Mouse (Mus musculus) hindbrain, embryonic 16.5 days (tissue): Measurements from ENCODE around the gene 1110032A03Rik. TPM values are rescaled to one million over a fixed set of nuclear protein-coding genes. Genes with fewer than 3 reads are reported as not detected.

Experiments
- ATAC-seq: fragments of 200-750 bp; cut with Nextera tagmentation; 2 replicates; pipeline ENCODE4 v1.8.0; 2017; ENCODE audit warnings: moderate TSS enrichment, moderate library complexity
- H3K27ac ChIP-seq: fragments of 300-500 bp; sonication (generic); 2 replicates; pipeline ENCODE4 v1.5.1; 2014; ENCODE audit warnings: low read depth, mild to moderate bottlenecking, control low read depth, low read length, moderate library complexity
- H3K27me3 ChIP-seq: fragments of 300-500 bp; sonication (generic); replicated peaks from 2 replicates; pipeline ENCODE4 v1.6.1; 2014; ENCODE audit warnings: low read length; ENCODE audit not compliant: control insufficient read depth, insufficient read depth
- H3K36me3 ChIP-seq: fragments of 300-500 bp; sonication (generic); 2 replicates; pipeline ENCODE4 v1.6.1; 2014; ENCODE audit warnings: mild to moderate bottlenecking, low read length, moderate library complexity, mixed read lengths; ENCODE audit not compliant: control insufficient read depth, insufficient read depth
- H3K4me1 ChIP-seq: fragments of 300-500 bp; sonication (generic); 2 replicates; pipeline ENCODE4 v1.6.1; 2014; ENCODE audit warnings: low read depth, low read length; ENCODE audit not compliant: control insufficient read depth, insufficient read depth
- H3K4me2 ChIP-seq: fragments of 300-500 bp; sonication (generic); 2 replicates; pipeline ENCODE4 v1.6.1; 2014; ENCODE audit warnings: mild to moderate bottlenecking, low read length, control low read depth, moderate library complexity
- H3K4me3 ChIP-seq: fragments of 300-500 bp; sonication (generic); 2 replicates; pipeline ENCODE4 v1.5.1; 2014; ENCODE audit warnings: mild to moderate bottlenecking, low read length, control low read depth, moderate library complexity
- H3K9ac ChIP-seq: fragments of 300-500 bp; sonication (generic); 2 replicates; pipeline ENCODE4 v1.6.1; 2014; ENCODE audit warnings: low read depth, mild to moderate bottlenecking, control low read depth, low read length, moderate library complexity
- H3K9me3 ChIP-seq: fragments of 300-500 bp; sonication (generic); 2 replicates; pipeline ENCODE4 v1.6.1; 2014; ENCODE audit warnings: mild to moderate bottlenecking, low read length, moderate library complexity; ENCODE audit not compliant: control insufficient read depth
- WGBS: fragments of 180-500 bp; shearing (Covaris S2); extraction: QIAGEN DNeasy Blood & Tissue Kit; methylation state at CpG from one replicate; pipeline ENCODE4 v1.1.7; 2014; 5-methylcytosine and 5-hydroxymethylcytosine counted together
- polyA plus RNA-seq: library from polyadenylated mRNA; unstranded; fragments of >200 nt; fragmentation: Nextera tagmentation; extraction: Ambion mirVana; gene quantifications from 2 replicates; pipeline ENCODE4 v1.2.1, GENCODE M21; 2015

The 1110032A03Rik gene
- polyA plus RNA-seq, 1 experiment from 2014 or later = 61.7 TPM

DNA sequence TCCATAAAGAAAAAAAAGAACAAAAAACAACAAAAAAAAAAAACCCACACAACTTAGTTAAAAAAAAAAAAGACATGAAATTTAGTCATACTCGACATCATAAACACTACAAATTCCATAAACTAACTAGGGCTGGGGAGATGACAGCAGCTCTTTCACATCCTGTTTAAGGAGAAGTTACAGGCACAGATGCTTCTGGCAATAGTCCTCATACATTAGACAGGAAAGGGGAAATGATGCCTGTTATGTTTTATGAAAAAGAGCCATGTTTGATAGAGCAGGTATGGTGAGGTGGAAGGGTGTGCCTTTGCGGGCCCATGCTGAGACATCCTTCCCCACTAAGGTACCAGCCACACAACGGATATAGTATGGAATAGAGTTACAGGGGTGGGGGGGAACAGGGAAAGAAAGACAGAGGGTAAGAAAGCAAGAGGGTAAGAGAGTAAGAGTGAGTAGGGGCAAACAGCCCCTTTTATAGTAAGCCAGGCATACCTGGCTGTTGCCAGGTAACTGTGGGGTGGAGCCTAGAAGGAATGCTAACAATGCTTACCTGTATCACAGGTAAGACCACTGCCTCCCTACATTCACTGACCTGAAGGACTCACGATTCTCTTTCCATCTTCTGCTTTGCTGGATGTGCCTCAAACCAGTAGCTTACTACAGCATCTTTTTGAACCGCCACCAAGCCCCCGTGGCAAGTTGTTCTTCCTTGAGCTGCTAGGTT, 13.6 kb downstream of the 1110032A03Rik start:
- WGBS = 64% methylated on average over 6 of the region's 6 CpGs
- Histone ChIP-seq H3K27ac (no peak overlapping the region), H3K9ac (no peak overlapping the region), H3K36me3 (no peaks in the 10 kb centered on the region), H3K9me3 (no peaks in the 10 kb centered on the region), H3K4me1 (no peaks in the 10 kb centered on the region; the same call in 1 of the 2 replicates), H3K4me3 (no peak overlapping the region), H3K27me3 (no peaks in the 10 kb centered on the region), H3K4me2 (no peak overlapping the region)
- no peak for ATAC-seq

DNA sequence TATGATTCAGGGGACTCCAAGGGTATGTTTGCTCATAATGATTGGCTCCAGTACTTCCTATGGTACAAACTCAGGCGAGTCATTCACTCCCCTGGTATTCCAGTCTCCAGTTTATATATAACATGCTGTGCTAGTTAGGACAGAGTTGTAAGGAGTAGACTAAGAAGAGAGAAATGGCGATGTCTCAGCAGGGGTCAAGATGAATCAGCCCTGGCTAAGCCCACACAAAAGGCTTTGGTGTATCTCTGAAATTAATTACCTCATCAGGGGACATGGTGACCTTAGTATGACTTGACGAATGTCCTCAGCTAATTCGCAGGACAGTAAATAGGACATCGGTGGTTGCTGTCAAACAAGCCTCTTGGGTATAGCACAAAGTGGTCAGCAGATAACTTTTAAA, 18.6 kb downstream of the 1110032A03Rik start:
- Histone ChIP-seq H3K9me3 (no peaks in the 10 kb centered on the region), H3K27ac (no peak overlapping the region), H3K4me1 (no peaks in the 10 kb centered on the region; the same call in 1 of the 2 replicates), H3K4me3 (no peak overlapping the region), H3K9ac (no peak overlapping the region), H3K4me2 (no peak overlapping the region), H3K36me3 (no peaks in the 10 kb centered on the region), H3K27me3 (no peaks in the 10 kb centered on the region)
- ATAC-seq = no peak
- WGBS = 35% methylated on average over 5 of the region's 5 CpGs

DNA sequence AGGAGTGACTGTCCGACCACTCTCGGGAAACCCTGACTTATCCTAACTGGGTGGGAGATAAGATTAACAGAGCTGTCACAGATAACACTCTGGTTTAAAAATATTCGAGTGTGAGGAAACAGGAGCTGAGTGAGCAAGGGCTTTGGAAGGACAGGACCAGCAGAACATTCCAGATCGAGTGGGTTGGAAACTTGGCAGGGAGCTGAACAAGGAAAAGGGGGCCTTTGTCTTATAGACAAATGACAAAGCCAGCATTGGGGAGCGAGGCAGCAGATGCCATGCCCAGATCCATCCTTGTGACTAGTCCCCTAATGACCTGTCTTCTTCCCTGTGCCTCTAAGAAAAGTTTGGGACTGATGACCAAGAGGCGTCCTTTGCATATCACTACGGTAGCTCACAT, 21.4 kb downstream of the 1110032A03Rik start:
- no peaks in the 10 kb centered on the region for H3K9me3 ChIP-seq
- H3K36me3 ChIP-seq = no peaks in the 10 kb centered on the region
- 68% methylated on average over 7 of the region's 7 CpGs for WGBS
- ATAC-seq = no peak
- H3K9ac ChIP-seq = no peak overlapping the region
- no peaks in the 10 kb centered on the region; the same call in 1 of the 2 replicates for H3K4me1 ChIP-seq
- no peak overlapping the region for H3K4me2 ChIP-seq
- no peaks in the 10 kb centered on the region for H3K27me3 ChIP-seq
- H3K27ac ChIP-seq = no peak overlapping the region
- no peak overlapping the region for H3K4me3 ChIP-seq

DNA sequence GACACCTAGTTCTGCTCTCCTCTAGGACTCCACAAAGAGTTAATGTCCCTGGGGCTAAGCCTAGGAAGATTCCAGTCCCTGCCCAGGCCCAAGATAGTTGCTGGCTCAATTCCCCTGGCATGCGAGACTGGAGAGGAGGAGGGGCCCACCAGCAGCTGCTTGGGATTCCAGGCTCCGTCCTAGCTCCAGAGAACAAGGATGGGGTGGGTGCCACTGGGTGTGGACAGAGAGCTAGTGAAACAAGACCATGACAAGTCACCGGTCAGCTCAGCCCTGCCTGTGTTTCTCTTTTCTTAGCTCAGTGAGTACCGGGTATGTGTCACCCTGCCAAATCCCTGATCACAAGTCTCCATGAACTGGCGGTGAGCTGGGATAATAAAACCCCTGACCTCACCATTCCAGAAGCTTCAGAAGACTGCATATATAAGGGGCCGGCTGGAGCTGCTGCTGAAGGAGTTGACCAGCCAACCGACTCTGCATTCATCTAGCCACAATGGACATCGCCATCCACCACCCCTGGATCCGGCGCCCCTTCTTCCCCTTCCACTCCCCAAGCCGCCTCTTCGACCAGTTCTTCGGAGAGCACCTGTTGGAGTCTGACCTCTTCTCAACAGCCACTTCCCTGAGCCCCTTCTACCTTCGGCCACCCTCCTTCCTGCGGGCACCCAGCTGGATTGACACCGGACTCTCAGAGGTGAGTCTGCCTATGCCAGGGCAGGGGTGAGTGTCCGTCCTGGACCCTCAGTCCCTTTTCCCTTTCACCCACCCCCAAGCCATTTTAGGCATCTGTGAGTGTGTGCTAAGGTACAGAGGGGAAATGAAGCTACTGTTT, 22.3 kb downstream of the 1110032A03Rik start:
- no peak overlapping the region for H3K27ac ChIP-seq
- no peak overlapping the region for H3K4me3 ChIP-seq
- H3K9me3 ChIP-seq = no peaks in the 10 kb centered on the region
- ATAC-seq = peak; percentile 37; the same call in 1 of the 2 replicates
- H3K36me3 ChIP-seq = no peaks in the 10 kb centered on the region
- no peaks in the 10 kb centered on the region for H3K27me3 ChIP-seq
- no peak overlapping the region for H3K9ac ChIP-seq
- WGBS = 68% methylated on average over 17 of the region's 17 CpGs
- H3K4me1 ChIP-seq = no peaks in the 10 kb centered on the region; the same call in 1 of the 2 replicates
- H3K4me2 ChIP-seq = peak overlapping the region; percentile 11; the same call in 1 of the 2 replicates

DNA sequence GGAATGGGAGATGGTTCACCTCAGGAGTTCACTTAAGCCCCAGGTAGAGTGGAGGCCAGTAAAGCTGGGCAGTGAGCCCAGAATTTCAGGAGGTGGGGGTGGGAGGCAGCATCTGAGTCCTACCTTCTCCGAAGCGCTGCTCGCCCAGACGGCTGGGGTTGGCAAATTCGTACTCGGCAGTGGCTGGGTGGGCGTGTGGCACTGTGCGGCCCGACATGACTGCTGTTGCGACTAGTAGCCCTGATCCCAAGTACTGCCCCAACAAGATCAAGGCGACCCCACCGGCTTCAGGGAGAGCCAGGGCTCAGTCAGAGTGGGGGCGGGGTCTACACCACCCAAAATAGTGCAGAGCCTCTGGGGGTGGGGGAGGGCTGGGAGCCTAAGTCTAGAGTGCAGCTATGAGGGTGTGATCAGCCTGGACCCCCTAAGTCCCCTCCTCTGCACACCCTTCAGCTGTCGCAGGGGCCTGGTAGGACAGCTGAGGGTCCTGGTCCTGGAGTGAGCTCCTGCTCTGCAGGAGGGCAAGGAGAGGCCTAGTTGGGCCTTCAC, 23.2 kb downstream of the 1110032A03Rik start, which contains the start of gene Hspb2:
TSS of gene Hspb2 (minus strand) at position 301 of the 549 bp plus-strand sequence.
- Histone ChIP-seq H3K4me3 (no peak within 1 kb of the TSS), H3K27ac (no peak within 1 kb of the TSS), H3K9ac (no peak within 1 kb of the TSS), H3K4me1 (no peaks in the 10 kb centered on the region; the same call in 1 of the 2 replicates), H3K27me3 (0 out of 2 replicates have a peak, but pooled peaks cover under 1% of the 10 kb centered on the region), H3K36me3 (no peaks in the 10 kb centered on the region), H3K4me2 (peak within 1 kb of the TSS; percentile 11; the same call in 1 of the 2 replicates), H3K9me3 (no peaks in the 10 kb centered on the region)
- ATAC-seq = no peak
- WGBS = 64% methylated on average over 14 of the region's 14 CpGs

DNA sequence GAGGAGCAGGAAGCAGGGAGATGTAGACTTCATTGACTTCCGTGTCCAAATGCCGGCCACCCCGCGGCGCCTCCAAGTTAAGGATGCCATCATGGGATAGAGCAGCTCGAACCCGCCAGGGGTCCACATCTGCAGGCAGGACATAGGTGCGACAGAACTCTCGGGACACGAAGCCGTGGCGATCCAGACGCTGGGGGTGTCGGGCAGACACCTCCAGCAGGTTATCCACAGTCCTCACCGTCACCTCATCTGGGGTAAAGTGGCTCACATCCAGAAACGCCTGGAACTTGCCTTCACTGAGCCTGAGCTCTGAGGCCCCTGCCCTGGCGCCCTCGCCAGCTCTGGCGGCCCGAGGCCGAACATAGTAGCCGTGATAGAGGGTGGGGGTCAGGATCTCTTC, 24.0 kb downstream of the 1110032A03Rik start, which contains the start of gene Cryab:
TSS of gene Cryab (plus strand) at position 3 of the 400 bp plus-strand sequence.
- no peak within 1 kb of the TSS for H3K4me3 ChIP-seq
- H3K27me3 ChIP-seq = 0 out of 2 replicates have a peak, but pooled peaks cover 2% of the 10 kb centered on the region
- H3K9me3 ChIP-seq = no peaks in the 10 kb centered on the region
- no peak within 1 kb of the TSS for H3K9ac ChIP-seq
- no peaks in the 10 kb centered on the region for H3K36me3 ChIP-seq
- no peaks in the 10 kb centered on the region; the same call in 1 of the 2 replicates for H3K4me1 ChIP-seq
- no peak for ATAC-seq
- no peak within 1 kb of the TSS for H3K27ac ChIP-seq
- WGBS = 78% methylated on average over 22 of the region's 22 CpGs
- no peak within 1 kb of the TSS for H3K4me2 ChIP-seq

DNA sequence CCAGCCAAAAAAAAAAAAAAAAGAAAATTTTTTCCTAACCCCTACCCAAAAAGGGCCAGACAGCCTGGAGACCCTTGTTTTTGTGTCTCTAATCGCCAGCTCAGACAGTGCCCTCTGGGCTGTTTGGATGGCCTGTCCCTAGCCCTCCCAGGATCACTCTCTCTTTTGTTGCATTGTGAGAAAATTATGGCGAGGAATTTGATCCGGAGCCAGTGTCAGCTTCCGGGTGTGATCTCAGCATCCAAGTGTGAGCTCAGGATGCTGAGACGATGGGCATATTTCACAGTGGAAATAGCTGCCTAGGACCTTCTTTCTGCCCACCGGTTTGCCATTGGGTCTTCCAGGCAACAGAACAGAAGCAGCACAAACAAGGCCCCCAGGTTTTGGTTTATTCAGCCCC, 24.6 kb downstream of the 1110032A03Rik start:
- H3K9me3 ChIP-seq = no peaks in the 10 kb centered on the region
- no peaks in the 10 kb centered on the region; the same call in 1 of the 2 replicates for H3K4me1 ChIP-seq
- ATAC-seq = no peak
- no peak overlapping the region for H3K4me2 ChIP-seq
- H3K27ac ChIP-seq = no peak overlapping the region
- H3K4me3 ChIP-seq = no peak overlapping the region
- H3K27me3 ChIP-seq = 0 out of 2 replicates have a peak, but pooled peaks cover 2% of the 10 kb centered on the region
- H3K36me3 ChIP-seq = no peaks in the 10 kb centered on the region
- H3K9ac ChIP-seq = no peak overlapping the region
- 74% methylated on average over 6 of the region's 6 CpGs for WGBS

DNA sequence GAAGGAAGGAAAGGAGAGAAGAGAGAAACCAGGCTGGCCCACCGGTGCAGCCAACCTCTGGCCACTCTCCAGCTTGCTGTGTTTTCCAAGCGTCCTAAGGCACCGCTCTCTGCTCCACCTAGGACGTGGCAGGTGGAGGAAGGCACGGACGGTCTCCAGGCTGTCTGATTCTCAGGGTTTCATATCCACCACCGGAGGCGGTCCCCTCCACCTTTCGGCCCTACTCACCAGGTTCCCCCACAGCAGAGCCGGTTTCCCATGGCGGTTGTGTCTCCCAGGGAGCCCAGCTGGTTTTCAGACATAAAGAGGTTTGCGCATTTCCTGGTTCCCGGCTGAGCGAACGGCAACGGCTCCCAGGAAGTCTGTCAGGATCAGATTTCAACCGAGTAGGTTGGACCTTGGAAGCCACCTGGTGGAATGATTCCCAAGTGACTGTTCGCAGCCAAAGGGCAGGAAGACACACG, 29.1 kb downstream of the 1110032A03Rik start, which contains the start of gene 2310030G06Rik:
TSS of gene 2310030G06Rik (minus strand) at position 323 of the 464 bp plus-strand sequence.
- H3K4me2 ChIP-seq = peak within 1 kb of the TSS; percentile 66
- H3K4me1 ChIP-seq = no peaks in the 10 kb centered on the region
- H3K9me3 ChIP-seq = no peaks in the 10 kb centered on the region
- 0 out of 2 replicates have a peak, but pooled peaks cover 2% of the 10 kb centered on the region for H3K27me3 ChIP-seq
- no peak within 1 kb of the TSS for H3K27ac ChIP-seq
- 2% methylated on average over 19 of the region's 19 CpGs for WGBS
- H3K4me3 ChIP-seq = peak within 1 kb of the TSS; percentile 37
- H3K36me3 ChIP-seq = no peaks in the 10 kb centered on the region
- H3K9ac ChIP-seq = peak within 1 kb of the TSS; percentile 57
- ATAC-seq = 0 out of 2 replicates have a peak, but pooled peaks have one; percentile 14
